Mouse (Mus musculus) inflammation-experienced regulatory T-cells, adult 6 months (primary cell): ENCODE measurements around the gene Mpig6b. TPM values are rescaled to one million over a fixed set of nuclear protein-coding genes. Genes with fewer than 3 reads are reported as not detected.
"Not testable (repeated sequence)": the region's sequence is repeated elsewhere in the genome, so short reads cannot be mapped to it uniquely, and the experiment has no call there.

Source experiments
- ATAC-seq: one replicate; pipeline ENCODE4 v1.8.0; 2017
- polyA plus RNA-seq, 3 experiments: library from polyadenylated mRNA; unstranded; fragments of 100-300 nt; shearing (Covaris generic); gene quantifications; one replicate each; pipeline ENCODE4 v1.2.1; 2017

Gene Mpig6b
- polyA plus RNA-seq, 3 experiments from 2014 or later = not detected

- no peak for ATAC-seq
These were observed 31.1 kb downstream of the Mpig6b start for GRCm38 (mm10) chr17:35034896-35035295.

- ATAC-seq = not testable (repeated sequence)
These were observed 32.3 kb downstream of the Mpig6b start for GRCm38 (mm10) chr17:35033703-35034102.

GRCm38 (mm10) chr17:35032323-35032870 lies 33.6 kb downstream of the Mpig6b start:
- ATAC-seq = no peak

DNA sequence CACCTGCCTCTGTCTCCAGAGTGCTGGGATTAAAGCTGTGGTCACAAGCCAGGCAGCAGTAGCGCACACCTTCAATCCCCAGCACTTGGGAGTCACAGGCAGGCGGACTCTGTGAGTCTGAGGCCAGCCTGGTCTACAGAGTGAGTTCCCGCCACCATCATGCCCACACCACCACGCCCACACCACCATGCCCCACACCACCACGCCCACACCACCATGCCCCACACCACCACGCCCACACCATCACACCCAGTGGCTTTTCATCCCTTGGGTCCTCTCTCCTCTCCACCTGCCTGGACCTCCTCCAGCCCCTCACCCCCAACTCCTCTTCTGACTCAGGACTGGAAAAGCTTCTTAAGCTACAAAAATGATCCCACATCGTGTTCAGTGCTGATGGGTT lies 34.1 kb downstream of the Mpig6b start:
- ATAC-seq = no peak

- no peak for ATAC-seq
These were observed 34.7 kb downstream of the Mpig6b start for GRCm38 (mm10) chr17:35031272-35031671.

DNA sequence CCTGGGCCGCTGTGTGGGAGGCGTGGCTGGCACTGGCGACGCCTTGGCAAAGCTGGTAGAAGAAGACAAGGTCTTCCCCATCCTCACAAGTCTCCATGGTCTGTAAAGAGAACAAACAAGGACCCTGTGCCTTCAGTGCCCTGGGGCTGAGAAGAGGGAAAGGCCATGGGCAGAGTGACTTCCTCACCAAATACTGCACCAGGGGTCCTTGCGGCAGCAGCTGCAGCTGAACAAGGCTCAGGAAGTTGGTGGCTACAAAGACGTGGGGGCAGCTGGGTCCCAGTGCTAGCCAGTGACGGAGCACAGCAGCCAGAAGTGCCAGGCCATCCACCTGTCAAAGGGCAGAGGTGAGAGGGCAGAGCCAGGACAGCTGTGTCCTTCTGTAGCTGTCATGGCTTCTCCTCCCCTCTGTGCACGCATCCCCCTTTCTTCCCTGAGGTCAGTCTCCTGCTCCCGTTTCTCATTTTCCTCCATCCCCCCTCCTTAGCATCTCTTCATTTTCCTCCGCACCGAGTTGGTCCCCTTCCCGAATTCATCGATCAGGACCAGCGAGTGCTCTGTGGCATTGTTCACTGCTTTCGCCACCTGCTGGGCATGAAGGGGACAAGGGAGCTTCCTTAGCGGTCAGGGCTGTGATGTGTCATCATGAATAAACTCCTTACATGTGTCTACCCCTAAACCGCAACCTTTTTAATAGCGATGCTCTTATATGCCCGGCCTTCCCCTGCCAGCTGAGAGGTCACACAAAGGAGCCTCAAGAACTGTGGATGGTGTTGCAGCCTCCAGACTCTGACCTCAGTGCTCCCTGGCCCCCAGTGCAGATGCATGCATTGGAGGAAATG lies 36.1 kb downstream of the Mpig6b start:
- ATAC-seq = no peak

DNA sequence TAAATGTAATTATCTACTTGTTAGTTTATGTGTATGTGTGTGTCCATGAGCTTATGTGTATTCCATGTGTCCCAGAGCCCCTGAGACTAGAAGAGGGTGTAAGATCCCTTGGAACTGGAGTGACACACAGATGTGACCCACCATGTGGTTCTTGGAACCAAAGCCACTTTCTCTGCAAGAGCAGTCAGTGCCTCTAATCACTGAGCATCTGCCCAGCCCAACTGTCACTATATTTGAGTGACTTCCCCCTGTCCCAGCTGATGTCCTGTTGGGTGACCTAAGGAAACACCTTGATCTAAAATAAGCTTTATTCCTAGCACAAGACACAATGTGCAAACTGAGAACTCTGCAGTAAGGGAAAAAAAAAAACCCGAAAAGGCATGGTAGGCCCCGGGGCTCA lies 37.7 kb downstream of the Mpig6b start:
- no peak for ATAC-seq

GRCm38 (mm10) chr17:35027277-35028068 lies 38.5 kb downstream of the Mpig6b start, which contains the start of gene Sapcd1:
Sapcd1 (minus strand) TSS chr17:35028016.
- peak; percentile 50 for ATAC-seq

DNA sequence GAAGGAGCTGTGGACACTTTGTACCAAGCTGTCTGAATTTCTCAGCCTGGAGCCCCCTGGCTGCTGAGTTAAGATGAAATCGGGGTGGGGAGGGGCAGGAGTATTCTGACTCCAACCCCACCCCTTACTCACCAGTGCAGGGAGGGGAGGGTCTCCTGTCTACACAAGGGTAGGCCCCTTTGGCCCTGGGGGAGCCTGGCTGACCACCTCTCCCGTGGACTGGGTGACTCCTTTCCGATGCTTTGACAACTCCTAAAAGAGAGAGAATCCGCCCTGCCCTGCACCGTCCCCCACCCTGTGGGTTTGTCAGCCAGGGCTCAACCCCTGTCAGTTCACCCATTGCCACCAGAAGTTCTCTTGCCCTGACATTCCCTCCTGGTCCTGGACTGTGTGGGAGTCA lies 39.8 kb downstream of the Mpig6b start:
- ATAC-seq = no peak

GRCm38 (mm10) chr17:35024691-35025488 lies 41.1 kb downstream of the Mpig6b start:
- no peak for ATAC-seq

- no peak for ATAC-seq
These were observed 41.7 kb downstream of the Mpig6b start for GRCm38 (mm10) chr17:35024261-35024660.

DNA sequence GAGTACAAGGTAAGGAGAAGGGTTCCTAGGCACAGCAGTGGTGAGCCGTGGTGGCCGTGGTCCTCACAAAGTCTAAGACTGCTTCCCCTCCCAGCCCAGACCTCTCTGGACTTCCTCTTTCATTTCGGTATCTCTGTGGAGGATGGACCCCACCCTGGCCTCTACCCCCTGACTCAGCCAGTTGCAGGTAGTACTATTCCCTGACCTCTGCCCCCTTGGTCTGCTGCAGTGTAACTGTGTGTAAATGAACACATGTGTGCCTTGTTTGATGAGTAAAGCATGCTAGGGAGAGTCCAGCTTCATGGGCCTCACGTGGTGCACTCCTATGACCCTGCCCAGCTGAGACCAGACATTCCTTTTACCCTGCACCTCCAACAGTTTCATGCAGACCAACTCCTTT lies 42.2 kb downstream of the Mpig6b start:
- no peak for ATAC-seq

- ATAC-seq = no peak
These were observed 42.8 kb downstream of the Mpig6b start for GRCm38 (mm10) chr17:35023221-35023620.

DNA sequence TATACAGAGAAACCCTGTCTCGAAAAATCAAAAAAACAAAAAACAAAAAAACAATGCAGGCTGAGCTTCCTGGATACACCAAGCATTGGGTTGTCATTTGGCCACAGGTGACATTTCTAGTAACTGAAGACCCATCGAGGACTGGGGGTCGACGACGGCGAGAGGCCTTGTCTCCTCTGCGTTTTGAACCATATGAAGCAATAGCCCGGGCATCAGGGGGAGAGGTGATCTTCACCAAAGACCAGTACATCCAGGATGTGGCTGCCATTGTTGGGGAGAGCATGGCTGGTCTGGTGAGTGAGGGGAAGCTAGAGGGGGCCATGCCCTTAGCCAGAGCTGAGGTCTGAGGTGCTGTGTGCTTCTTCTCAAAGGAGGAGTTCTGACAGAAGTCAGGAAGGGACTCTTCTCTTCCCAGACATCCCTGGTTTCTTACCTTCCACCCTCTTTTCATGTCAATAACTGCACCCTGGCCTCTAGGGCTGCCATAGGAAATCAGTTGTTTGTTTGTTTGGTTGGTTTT lies 43.4 kb downstream of the Mpig6b start:
- ATAC-seq = no peak

DNA sequence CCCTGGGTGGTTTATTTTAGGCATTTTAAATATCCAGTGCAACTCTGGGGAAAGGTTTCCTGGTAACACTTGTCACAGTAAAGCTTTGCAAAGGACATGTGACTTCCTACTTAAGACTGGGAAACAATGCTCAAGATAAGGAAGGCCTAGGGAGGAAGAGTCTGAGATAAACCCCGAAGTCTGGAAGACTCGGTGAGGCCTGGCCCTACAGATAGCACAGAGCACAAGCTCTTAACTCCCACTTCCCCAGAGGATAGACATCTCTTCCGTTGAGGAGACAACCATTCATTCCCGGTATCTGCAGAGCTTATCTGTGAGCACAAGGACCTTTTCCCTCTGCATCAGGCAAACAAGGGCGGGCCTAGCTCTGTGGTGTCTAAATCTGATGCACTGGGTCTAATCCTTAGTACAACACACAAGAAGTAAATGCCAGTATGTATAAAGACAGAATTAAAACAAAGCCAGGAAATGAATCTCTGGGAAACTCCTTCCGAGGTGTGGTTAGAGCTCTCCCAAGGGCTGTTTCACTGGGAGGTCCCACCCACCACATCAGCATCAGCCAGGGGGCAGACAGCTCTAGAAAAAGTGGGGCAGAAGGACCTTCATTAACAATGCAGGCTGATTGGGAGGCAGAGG lies 44.0 kb downstream of the Mpig6b start:
- ATAC-seq = no peak

GRCm38 (mm10) chr17:35021163-35021808 lies 44.7 kb downstream of the Mpig6b start:
- peak; percentile 65 for ATAC-seq

- no peak for ATAC-seq
These were observed 45.4 kb downstream of the Mpig6b start for GRCm38 (mm10) chr17:35020551-35020950.

GRCm38 (mm10) chr17:35019894-35020293 lies 46.1 kb downstream of the Mpig6b start:
- ATAC-seq = no peak

DNA sequence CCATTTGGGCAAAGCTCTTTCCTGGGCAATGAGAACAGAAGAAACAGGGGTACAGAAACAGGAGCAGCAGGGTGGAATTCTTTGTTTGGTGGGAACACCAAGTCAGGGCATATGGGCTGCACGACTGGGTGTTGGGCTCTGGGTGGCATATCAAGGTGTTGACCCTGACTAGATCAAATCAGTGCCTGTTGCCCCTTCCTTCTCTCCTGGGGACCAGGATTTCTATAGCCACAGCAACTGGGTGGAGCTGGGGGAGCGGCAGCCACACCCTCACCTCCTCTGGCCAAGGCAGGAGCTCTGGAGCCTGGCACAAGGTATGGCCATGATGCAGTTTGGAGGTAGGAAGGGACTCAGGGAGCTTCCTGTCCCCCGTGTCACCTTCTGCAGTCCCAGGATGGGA lies 47.8 kb downstream of the Mpig6b start:
- no peak for ATAC-seq

- ATAC-seq = no peak
These were observed 48.3 kb downstream of the Mpig6b start for GRCm38 (mm10) chr17:35017706-35018030.
